Mouse (Mus musculus) MEL (cell line): ENCODE results near the gene Nwd1. TPM values are rescaled to one million over a fixed set of nuclear protein-coding genes. Genes with fewer than 3 reads are reported as not detected.

Experiments
- DNase-seq: peaks from one replicate; pipeline ENCODE4 v3.0.0; 2011; ENCODE audit warnings: low read depth, low spot score
- H3K27ac ChIP-seq: 2 replicates; pipeline ENCODE4 v1.5.1; 2012; ENCODE audit warnings: low read depth, mild to moderate bottlenecking, control low read depth, low read length, moderate library complexity; ENCODE audit not compliant: control insufficient read depth
- H3K27me3 ChIP-seq, 2 experiments: fragments of 150-350 bp in 1 of 2; sonication (generic) in 1 of 2; 2 replicates each; pipeline ENCODE4 v1.6.1; 2012; ENCODE audit warnings: low read length in 2 of 2, mild to moderate bottlenecking in 2 of 2, improper control_type of control experiment in 1 of 2, moderate library complexity in 1 of 2; ENCODE audit not compliant: insufficient read depth in 2 of 2, control insufficient read depth in 1 of 2
- H3K36me3 ChIP-seq, 2 experiments: 2 replicates each; pipeline ENCODE4 v1.6.1; 2012 to 2014; ENCODE audit warnings: low read length in 2 of 2, improper control_type of control experiment in 1 of 2, inconsistent platforms in 1 of 2, mild to moderate bottlenecking in 1 of 2; ENCODE audit not compliant: insufficient read depth in 2 of 2, control insufficient read depth in 1 of 2
- H3K4me1 ChIP-seq, 2 experiments: fragments of 150-350 bp in 1 of 2; sonication (generic) in 1 of 2; 2 replicates each; pipeline ENCODE4 v1.6.1; 2012; ENCODE audit warnings: low read length in 2 of 2, improper control_type of control experiment in 1 of 2, mild to moderate bottlenecking in 1 of 2; ENCODE audit not compliant: insufficient read depth in 2 of 2, control insufficient read depth in 1 of 2
- H3K4me3 ChIP-seq, 2 experiments: fragments of 150-350 bp in 1 of 2; sonication (generic) in 1 of 2; 2 replicates each; pipeline ENCODE4 v1.5.1; 2012; ENCODE audit warnings: low read depth in 2 of 2, low read length in 2 of 2, mild to moderate bottlenecking in 2 of 2, moderate library complexity in 2 of 2, control low read depth in 1 of 2, improper control_type of control experiment in 1 of 2; ENCODE audit not compliant: control insufficient read depth in 1 of 2, insufficient read depth in 1 of 2
- H3K79me2 ChIP-seq: 2 replicates; pipeline ENCODE4 v1.6.1; 2012; ENCODE audit warnings: mild to moderate bottlenecking, low read length, moderate library complexity; ENCODE audit not compliant: control insufficient read depth, poor library complexity, insufficient read depth
- H3K9ac ChIP-seq: 2 replicates; pipeline ENCODE4 v1.6.1; 2012; ENCODE audit warnings: low read depth, mild to moderate bottlenecking, control low read depth, low read length, moderate library complexity; ENCODE audit not compliant: control insufficient read depth, poor library complexity, severe bottlenecking
- H3K9me3 ChIP-seq: fragments of 150-350 bp; sonication (generic); replicated peaks from 2 replicates; pipeline ENCODE4 v1.6.1; 2012; ENCODE audit warnings: mild to moderate bottlenecking, low read length, improper control_type of control experiment, moderate library complexity; ENCODE audit not compliant: insufficient read depth
- CTCF ChIP-seq, 3 experiments: IDR thresholded peaks in 2 of 3; conservative IDR thresholded peaks in 1 of 3; 2 replicates each; pipeline ENCODE4 v1.5.1; 2011 to 2012; ENCODE audit warnings: low read length in 3 of 3, low read depth in 2 of 3, mild to moderate bottlenecking in 2 of 3, improper control_type of control experiment in 1 of 3, inconsistent platforms in 1 of 3, mixed read lengths in 1 of 3, moderate library complexity in 1 of 3; ENCODE audit not compliant: control insufficient read depth in 1 of 3, insufficient read depth in 1 of 3, poor library complexity in 1 of 3, severe bottlenecking in 1 of 3
- E2F4 ChIP-seq: IDR thresholded peaks from 2 replicates; pipeline ENCODE4 v1.6.1; 2011; ENCODE audit warnings: low read depth, low read length, improper control_type of control experiment, borderline replicate concordance
- ELF1 ChIP-seq: IDR thresholded peaks from 2 replicates; pipeline ENCODE4 v1.6.1; 2014; ENCODE audit warnings: low read depth, mild to moderate bottlenecking, inconsistent platforms, low read length, improper control_type of control experiment, moderate library complexity
- KAT2A ChIP-seq: conservative IDR thresholded peaks from 2 replicates; pipeline ENCODE4 v1.6.1; 2012; ENCODE audit warnings: low read depth, low read length, improper control_type of control experiment, inconsistent platforms
- NELFE ChIP-seq: IDR thresholded peaks from 2 replicates; pipeline ENCODE4 v1.6.1; 2011; ENCODE audit warnings: low read depth, low read length, improper control_type of control experiment
- POLR2AphosphoS5 ChIP-seq: IDR thresholded peaks from 2 replicates; pipeline ENCODE4 v1.6.1; 2012; ENCODE audit warnings: low read depth, borderline replicate concordance, mild to moderate bottlenecking, inconsistent platforms, low read length, moderate library complexity, mixed read lengths
- SMC3 ChIP-seq: IDR thresholded peaks from 2 replicates; pipeline ENCODE4 v1.6.1; 2011; ENCODE audit warnings: low read depth, low read length, improper control_type of control experiment
- TCF12 ChIP-seq: IDR thresholded peaks from 2 replicates; pipeline ENCODE4 v1.6.1; 2014; ENCODE audit warnings: low read depth, mild to moderate bottlenecking, inconsistent platforms, low read length, improper control_type of control experiment, moderate library complexity
- ZC3H11A ChIP-seq: IDR thresholded peaks from 2 replicates; pipeline ENCODE4 v1.6.1; 2012; ENCODE audit warnings: low read depth, mild to moderate bottlenecking, inconsistent platforms, low read length, improper control_type of control experiment
- ZKSCAN1 ChIP-seq: IDR thresholded peaks from 2 replicates; pipeline ENCODE4 v1.6.1; 2012; ENCODE audit warnings: low read depth, mild to moderate bottlenecking, inconsistent platforms, low read length, improper control_type of control experiment, moderate library complexity
- ZMIZ1 ChIP-seq: IDR thresholded peaks from 2 replicates; pipeline ENCODE4 v1.6.1; 2012; ENCODE audit warnings: low read depth, mild to moderate bottlenecking, inconsistent platforms, low read length, improper control_type of control experiment, moderate library complexity
- polyA plus RNA-seq, 2 experiments: library from polyadenylated mRNA; stranded (reverse) in 1 of 2; unstranded in 1 of 2; fragments of >175 nt in 1 of 2; fragments of >200 nt in 1 of 2; gene quantifications; 2 replicates each; pipeline versions ENCODE4 v1.2.1 to v1.2.4; 2012; ENCODE audit warnings: low replicate concordance in 2 of 2, low read depth in 1 of 2; ENCODE audit not compliant: insufficient read length in 2 of 2, insufficient read depth in 1 of 2, missing spikeins in 1 of 2
- total RNA-seq: library from RNA; depleted of rRNA; stranded (reverse); fragments of 300-350 nt; gene quantifications from 2 replicates; pipeline ENCODE4 v1.2.3, GENCODE M21; 2012

Nwd1 gene
- total and polyA plus RNA-seq, 3 experiments = 0.03 TPM; not detected in 2

- Histone ChIP-seq H3K27me3 (no peaks in the 10 kb centered on the region; a peak in 1 of 4 replicates), H3K9ac (no peak overlapping the region), H3K27ac (no peak overlapping the region), H3K4me1 (peaks cover 0 to 15% of the 10 kb centered on the region in 2 experiments; a peak in 2 of 4 replicates), H3K36me3 (peaks cover 0 to 9% of the 10 kb centered on the region in 2 experiments; a peak in 2 of 4 replicates), H3K79me2 (no peaks in the 10 kb centered on the region), H3K9me3 (no peaks in the 10 kb centered on the region), H3K4me3 (no peak overlapping the region)
- no peak for DNase-seq
- peak; percentile 27 to 37 (median 27); a peak in 4 of 6 replicates for TF ChIP-seq CTCF (IDR thresholded peaks at IDR 0.05 in 2 of 3, conservative IDR thresholded peaks at IDR 0.05 in 1 of 3; ENCODE audit: control insufficient read depth in 1 of 3, insufficient read depth in 1 of 3, low read depth in 2 of 3, low read length in 3 of 3, poor library complexity in 1 of 3, severe bottlenecking in 1 of 3)
- no peak for TF ChIP-seq E2F4
These were observed 22.4 kb downstream of the Nwd1 start for GRCm38 (mm10) chr8:72668925-72669324.

DNA sequence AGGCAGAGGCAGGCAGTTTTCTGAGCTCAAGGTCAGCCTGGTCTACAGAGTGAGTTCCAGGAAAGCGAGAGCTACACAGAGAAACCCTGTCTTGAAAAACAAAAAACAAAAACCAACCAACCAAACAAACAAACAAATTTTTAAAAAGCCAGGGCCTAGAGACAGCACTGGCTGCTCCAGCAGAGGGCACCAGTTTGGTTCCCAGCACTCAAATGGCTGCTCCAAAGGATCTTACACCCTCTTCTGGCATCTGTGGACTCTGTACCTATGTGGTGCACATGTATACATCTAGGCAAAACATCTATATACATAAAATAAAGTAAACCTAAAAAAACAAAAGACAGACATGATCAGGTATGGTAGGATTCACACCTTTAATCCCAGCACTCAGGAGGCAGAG, 26.3 kb downstream of the Nwd1 start:
- Histone ChIP-seq H3K27ac (no peak overlapping the region), H3K4me3 (no peak overlapping the region), H3K36me3 (no peaks in the 10 kb centered on the region), H3K79me2 (no peaks in the 10 kb centered on the region), H3K9ac (no peak overlapping the region), H3K4me1 (no peaks in the 10 kb centered on the region), H3K9me3 (no peaks in the 10 kb centered on the region), H3K27me3 (peaks cover 3 to 4% of the 10 kb centered on the region in 2 experiments; a peak in 1 of 4 replicates)
- peak in 2 of 3 experiments; percentile 34 to 51; a peak in 4 of 6 replicates for TF ChIP-seq CTCF (IDR thresholded peaks at IDR 0.05 in 2 of 3, conservative IDR thresholded peaks at IDR 0.05 in 1 of 3; ENCODE audit: control insufficient read depth in 1 of 3, insufficient read depth in 1 of 3, low read depth in 2 of 3, low read length in 3 of 3, poor library complexity in 1 of 3, severe bottlenecking in 1 of 3)
- TF ChIP-seq ZMIZ1 = no peak
- DNase-seq = no peak

- TF ChIP-seq ELF1 = no peak
- no peak for TF ChIP-seq NELFE
- TF ChIP-seq KAT2A = no peak
- peak; percentile 23; the same call in 1 of the 2 replicates for TF ChIP-seq SMC3
- no peak for TF ChIP-seq TCF12
- no peak for TF ChIP-seq ZKSCAN1
- peak in 2 of 3 experiments; percentile 17 to 21; a peak in 2 of 6 replicates for TF ChIP-seq CTCF (IDR thresholded peaks at IDR 0.05 in 2 of 3, conservative IDR thresholded peaks at IDR 0.05 in 1 of 3; ENCODE audit: control insufficient read depth in 1 of 3, insufficient read depth in 1 of 3, low read depth in 2 of 3, low read length in 3 of 3, poor library complexity in 1 of 3, severe bottlenecking in 1 of 3)
- no peak for TF ChIP-seq ZC3H11A
- TF ChIP-seq POLR2AphosphoS5 = no peak
- H3K36me3 ChIP-seq = no peaks in the 10 kb centered on the region
- H3K79me2 ChIP-seq = no peaks in the 10 kb centered on the region
- no peaks in the 10 kb centered on the region for H3K4me1 ChIP-seq
- no peak overlapping the region for H3K9ac ChIP-seq
- no peaks in the 10 kb centered on the region for H3K9me3 ChIP-seq
- H3K27ac ChIP-seq = no peak overlapping the region
- no peak for DNase-seq
- H3K27me3 ChIP-seq = peaks cover 3 to 4% of the 10 kb centered on the region in 2 experiments; a peak in 1 of 4 replicates
- no peak overlapping the region for H3K4me3 ChIP-seq
These were observed 27.7 kb downstream of the Nwd1 start for GRCm38 (mm10) chr8:72674184-72674583.
